Mouse (Mus musculus) myocyte (in vitro differentiated cells): ENCODE results near the gene Ankrd36.

Experiments
- CEBPB ChIP-seq: IDR thresholded peaks from 2 replicates; pipeline ENCODE4 v1.6.1; 2011; ENCODE audit warnings: mild to moderate bottlenecking, moderate library complexity; ENCODE audit not compliant: poor library complexity, insufficient read depth, severe bottlenecking
- MAX ChIP-seq: IDR thresholded peaks from one replicate; pipeline ENCODE4 v1.6.1; 2011; ENCODE audit warnings: low read depth, mild to moderate bottlenecking, control low read depth
- MYOG ChIP-seq, 3 experiments: IDR thresholded peaks; one replicate each; pipeline ENCODE4 v1.6.1; 2011; ENCODE audit warnings: control low read depth in 2 of 3, low read depth in 2 of 3, mild to moderate bottlenecking in 2 of 3; ENCODE audit not compliant: insufficient read length in 2 of 3, control insufficient read depth in 1 of 3, insufficient read depth in 1 of 3
- POLR2A ChIP-seq: IDR thresholded peaks from one replicate; pipeline ENCODE4 v1.6.1; 2011; ENCODE audit warnings: low read depth, mild to moderate bottlenecking, control low read depth, moderate library complexity; ENCODE audit not compliant: insufficient read length
- REST ChIP-seq: IDR thresholded peaks from one replicate; pipeline ENCODE4 v1.6.1; 2011; ENCODE audit warnings: mild to moderate bottlenecking, control low read depth, moderate library complexity; ENCODE audit not compliant: insufficient read depth, insufficient read length
- TCF12 ChIP-seq: IDR thresholded peaks from one replicate; pipeline ENCODE4 v1.6.1; 2011; ENCODE audit warnings: mild to moderate bottlenecking, control low read depth; ENCODE audit not compliant: poor library complexity, insufficient read depth, severe bottlenecking
- TCF3 ChIP-seq: IDR thresholded peaks from one replicate; pipeline ENCODE4 v1.6.1; 2011; ENCODE audit warnings: low read depth, control low read depth; ENCODE audit not compliant: insufficient read length
- USF1 ChIP-seq: IDR thresholded peaks from one replicate; pipeline ENCODE4 v1.6.1; 2011; ENCODE audit warnings: low read depth, mild to moderate bottlenecking, control low read depth, moderate library complexity

DNA sequence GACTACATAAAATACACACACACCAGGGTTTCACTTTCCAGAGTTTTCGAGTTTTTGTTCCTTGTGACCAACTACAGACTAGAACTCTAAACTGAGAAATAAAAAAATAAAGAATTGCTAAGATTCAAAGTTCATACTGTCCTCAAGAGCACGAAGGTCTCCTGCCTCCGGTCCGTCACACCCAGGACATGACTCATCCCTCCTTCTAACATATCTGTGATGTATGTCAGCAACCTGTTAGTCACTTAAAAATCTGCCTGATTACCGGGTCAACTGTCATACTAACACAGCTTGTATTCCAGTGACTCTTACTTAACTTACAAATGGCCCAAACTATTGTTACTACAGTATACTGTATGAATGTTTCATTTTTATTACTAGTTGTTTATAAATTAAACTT lies 167.7 kb downstream of the Ankrd36 start:
- TF ChIP-seq USF1: no peak
- no peak for TF ChIP-seq TCF3
- no peak for TF ChIP-seq TCF12
- TF ChIP-seq POLR2A: no peak
- no peak for TF ChIP-seq REST
- no peak for TF ChIP-seq CEBPB
- TF ChIP-seq MYOG (IDR thresholded peaks at IDR 0.05; ENCODE audit: control insufficient read depth in 1 of 3, insufficient read depth in 1 of 3, insufficient read length in 2 of 3, low read depth in 2 of 3): no peak
- TF ChIP-seq MAX: no peak
